Mouse (Mus musculus) liver, embryonic 12.5 days (tissue): ENCODE data around the gene Plekhn1. TPM values are rescaled to one million over a fixed set of nuclear protein-coding genes. Genes with fewer than 3 reads are reported as not detected.
A peak's percentile ranks its signal among the peaks of the same experiment; 100 is the strongest.

Experiments
- ATAC-seq: fragments of 200-750 bp; cut with Nextera tagmentation; 2 replicates; pipeline ENCODE4 v1.8.0; 2017; ENCODE audit warnings: moderate number of reproducible peaks, mild to moderate bottlenecking, moderate library complexity
- H3K27ac ChIP-seq: fragments of 300-500 bp; sonication (generic); 2 replicates; pipeline ENCODE4 v1.5.1; 2016; ENCODE audit warnings: mild to moderate bottlenecking
- H3K27me3 ChIP-seq: fragments of 300-500 bp; sonication (generic); replicated peaks from 2 replicates; pipeline ENCODE4 v1.6.1; 2016; ENCODE audit warnings: mild to moderate bottlenecking, moderate library complexity
- H3K36me3 ChIP-seq: fragments of 300-500 bp; sonication (generic); 2 replicates; pipeline ENCODE4 v1.6.1; 2016; ENCODE audit warnings: mild to moderate bottlenecking, moderate library complexity
- H3K4me1 ChIP-seq: fragments of 300-500 bp; sonication (generic); 2 replicates; pipeline ENCODE4 v1.6.1; 2016
- H3K4me2 ChIP-seq: fragments of 300-500 bp; sonication (generic); 2 replicates; pipeline ENCODE4 v1.6.1; 2016; ENCODE audit warnings: mild to moderate bottlenecking, moderate library complexity
- H3K4me3 ChIP-seq: fragments of 300-500 bp; sonication (generic); 2 replicates; pipeline ENCODE4 v1.5.1; 2016; ENCODE audit warnings: mild to moderate bottlenecking, moderate library complexity
- H3K9ac ChIP-seq: fragments of 300-500 bp; sonication (generic); 2 replicates; pipeline ENCODE4 v1.6.1; 2016; ENCODE audit warnings: mild to moderate bottlenecking, moderate library complexity
- H3K9me3 ChIP-seq: fragments of 300-500 bp; sonication (generic); replicated peaks from 2 replicates; pipeline ENCODE4 v1.6.1; 2016; ENCODE audit warnings: mild to moderate bottlenecking, moderate library complexity
- WGBS: fragments of 180-500 bp; shearing (Covaris S2); methylation state at CpG from one replicate; pipeline ENCODE4 v1.1.7; 2016; ENCODE audit not compliant: insufficient replicate concordance; 5-methylcytosine and 5-hydroxymethylcytosine counted together
- polyA plus RNA-seq: library from polyadenylated mRNA; unstranded; fragments of >200 nt; fragmentation: Nextera tagmentation; extraction: Ambion mirVana; gene quantifications from 2 replicates; pipeline ENCODE4 v1.2.1, GENCODE M21; 2016

Plekhn1 gene
- polyA plus RNA-seq, 1 experiment from 2014 or later, result 7.2 TPM

DNA sequence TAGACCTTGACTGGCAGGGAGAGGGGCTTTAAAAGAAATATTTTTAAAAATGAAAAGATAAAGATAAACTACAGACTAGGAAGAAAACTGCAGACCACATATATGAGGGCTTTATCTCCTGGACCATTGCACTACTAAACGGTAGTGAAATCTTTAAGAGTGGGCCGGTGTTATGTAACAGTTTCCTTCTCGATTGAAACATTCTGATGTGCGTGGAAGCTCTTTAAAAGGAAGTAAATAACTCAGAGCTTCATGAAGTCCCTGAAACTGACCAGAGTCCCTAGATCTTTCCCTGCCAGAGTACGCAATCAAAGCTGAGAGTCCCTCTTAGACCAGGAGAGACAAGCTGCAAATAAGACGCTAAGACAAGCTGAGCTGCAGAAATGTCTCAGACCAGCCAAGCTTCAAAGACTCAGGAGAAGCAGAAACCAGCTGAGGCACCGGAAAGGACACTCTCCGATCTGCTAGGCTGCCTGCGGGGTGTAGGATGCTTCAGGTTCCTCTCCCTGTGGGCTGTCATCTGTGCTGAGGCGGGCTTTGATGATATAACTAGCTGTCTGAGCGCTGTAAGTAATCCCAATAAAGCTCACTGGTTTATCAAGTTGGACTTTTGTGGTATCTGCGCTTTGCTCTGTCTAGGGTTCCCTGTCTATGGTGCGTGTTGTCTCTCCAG lies 24.6 kb downstream of the Plekhn1 start:
- ATAC-seq, result no peak
- Histone ChIP-seq H3K9ac (no peak overlapping the region), H3K27me3 (peaks cover 27% of the 10 kb centered on the region), H3K4me2 (no peak overlapping the region), H3K9me3 (no peaks in the 10 kb centered on the region), H3K27ac (no peak overlapping the region), H3K4me1 (no peaks in the 10 kb centered on the region), H3K4me3 (no peak overlapping the region), H3K36me3 (no peaks in the 10 kb centered on the region)
- WGBS, result 54% methylated on average over 13 of the region's 13 CpGs

DNA sequence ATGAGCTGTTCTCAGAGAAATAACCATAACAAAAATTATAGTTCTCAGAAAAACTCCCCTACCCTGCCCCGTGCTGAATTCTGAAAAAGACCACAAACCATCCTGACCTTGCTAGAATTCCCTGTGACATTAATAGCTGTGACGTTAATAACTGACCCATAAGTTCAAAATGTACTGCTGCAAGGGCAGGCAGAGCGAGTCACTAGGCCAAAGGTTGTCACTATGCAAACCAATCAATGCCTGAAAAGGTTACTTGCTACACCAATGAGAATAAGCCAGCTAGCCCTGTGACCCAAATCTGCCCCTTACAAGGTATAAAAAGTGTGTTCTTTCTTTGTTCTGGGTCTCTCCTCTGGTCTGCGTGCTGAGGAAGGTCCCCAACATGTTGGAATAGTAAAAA lies 25.8 kb downstream of the Plekhn1 start:
- Histone ChIP-seq H3K36me3 (no peaks in the 10 kb centered on the region), H3K4me1 (peaks cover 8% of the 10 kb centered on the region), H3K27me3 (peaks cover 35% of the 10 kb centered on the region), H3K4me2 (no peak overlapping the region), H3K9me3 (no peaks in the 10 kb centered on the region), H3K4me3 (no peak overlapping the region), H3K27ac (no peak overlapping the region), H3K9ac (no peak overlapping the region)
- no peak for ATAC-seq
- WGBS, result 80% methylated on average over 4 of the region's 4 CpGs

DNA sequence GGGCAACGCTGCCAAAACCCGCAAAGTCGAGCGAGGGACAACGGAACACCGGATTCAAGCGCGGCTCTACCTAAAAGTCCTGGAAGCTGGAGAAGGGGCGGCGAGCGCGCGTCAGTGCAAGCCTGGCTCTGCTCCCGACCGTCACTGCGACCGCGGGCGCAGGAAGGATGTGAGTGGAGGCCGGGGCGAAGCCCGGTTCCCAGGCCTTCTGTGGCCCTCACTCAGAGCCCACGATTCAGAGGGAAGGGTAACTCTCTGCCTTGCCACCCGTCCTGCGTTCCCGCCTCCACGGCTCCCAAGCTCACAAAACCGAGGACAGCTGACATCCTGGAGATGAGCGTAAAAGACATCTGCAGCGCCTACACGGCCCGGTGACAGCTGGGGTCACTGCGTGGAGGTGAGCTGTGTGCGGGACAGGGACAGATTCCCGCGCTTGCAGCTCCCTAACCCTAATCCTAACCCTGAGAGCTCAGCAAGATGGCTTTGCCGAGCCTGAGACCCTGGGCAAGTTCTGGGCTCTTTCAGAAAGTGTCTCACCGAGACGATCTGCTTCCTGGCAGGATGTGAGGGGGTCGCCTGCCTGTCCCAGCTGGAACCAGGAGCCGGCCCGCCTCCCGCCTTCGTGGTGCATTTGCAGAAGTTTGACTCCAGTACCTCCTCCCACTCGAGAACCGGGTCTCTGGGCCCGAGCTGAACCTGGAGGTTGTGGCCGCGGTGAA lies 31.1 kb downstream of the Plekhn1 start:
- Histone ChIP-seq H3K27ac (peak overlapping the region; percentile 83), H3K36me3 (no peaks in the 10 kb centered on the region), H3K9ac (peak overlapping the region; percentile 71), H3K4me3 (peak overlapping the region; percentile 59), H3K4me2 (peak overlapping the region; percentile 89), H3K9me3 (no peaks in the 10 kb centered on the region), H3K4me1 (peaks cover 44% of the 10 kb centered on the region), H3K27me3 (peaks cover 56% of the 10 kb centered on the region)
- under 1% methylated on average over 49 of the region's 49 CpGs for WGBS
- ATAC-seq, result peak; percentile 13; the same call in 1 of the 2 replicates

DNA sequence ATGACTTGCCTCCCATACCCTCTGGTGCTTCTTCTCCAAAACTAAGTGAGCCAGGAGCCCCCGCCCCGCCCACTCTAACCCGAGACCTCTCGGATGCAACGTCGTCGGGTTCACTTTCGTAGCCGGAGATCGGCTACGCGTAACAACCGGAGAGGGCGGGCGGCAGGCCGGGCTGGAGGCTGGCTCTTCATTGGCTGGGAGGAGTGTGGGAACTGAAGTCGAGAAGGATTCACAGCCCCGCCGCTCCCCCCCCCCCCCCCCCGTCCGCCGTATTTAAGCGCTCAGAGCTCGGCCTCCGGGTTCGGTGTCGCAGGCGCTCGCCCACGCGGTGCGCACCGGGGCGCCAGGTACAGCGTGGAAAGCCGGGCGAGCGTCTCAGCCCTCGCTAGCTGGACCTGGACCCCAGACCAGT lies 31.6 kb downstream of the Plekhn1 start, which contains the start of gene AW011738:
TSS of gene AW011738 (plus strand) at position 304 of the 412 bp plus-strand sequence.
- peak; percentile 79 for ATAC-seq
- Histone ChIP-seq H3K4me3 (peak within 1 kb of the TSS; percentile 59), H3K9ac (peak within 1 kb of the TSS; percentile 71), H3K4me1 (peaks cover 49% of the 10 kb centered on the region), H3K4me2 (peak within 1 kb of the TSS; percentile 89), H3K27ac (peak within 1 kb of the TSS; percentile 83), H3K27me3 (peaks cover 58% of the 10 kb centered on the region), H3K36me3 (no peaks in the 10 kb centered on the region), H3K9me3 (no peaks in the 10 kb centered on the region)
- WGBS, result 2% methylated on average over 31 of the region's 39 CpGs

DNA sequence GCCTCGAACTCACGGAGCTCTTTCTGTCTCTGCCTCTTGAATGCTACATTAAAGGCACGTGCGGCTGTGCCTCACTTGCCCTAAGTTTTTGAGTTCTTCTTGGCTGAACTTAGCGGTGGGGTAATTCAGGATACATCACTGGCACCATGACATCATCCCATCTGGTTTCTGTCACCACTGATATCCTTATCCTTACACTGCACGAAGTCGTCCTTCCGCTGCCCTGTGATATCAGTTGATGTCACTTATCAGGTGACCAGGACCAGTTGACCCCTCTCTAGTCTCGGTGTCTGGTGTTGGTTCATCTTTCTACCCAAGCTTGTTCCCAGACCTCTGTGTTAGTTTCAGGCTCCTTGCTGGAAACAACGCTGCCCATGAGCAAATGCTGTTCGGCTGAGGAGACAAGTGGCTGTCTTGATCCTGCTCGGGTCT lies 32.2 kb downstream of the Plekhn1 start:
- Histone ChIP-seq H3K27me3 (peaks cover 56% of the 10 kb centered on the region), H3K9me3 (no peaks in the 10 kb centered on the region), H3K4me2 (peak overlapping the region; percentile 89), H3K4me3 (peak overlapping the region; percentile 59), H3K36me3 (no peaks in the 10 kb centered on the region), H3K9ac (peak overlapping the region; percentile 71), H3K4me1 (peaks cover 51% of the 10 kb centered on the region), H3K27ac (peak overlapping the region; percentile 83)
- WGBS, result 14% methylated on average over 12 of the region's 12 CpGs
- peak; percentile 80 for ATAC-seq

DNA sequence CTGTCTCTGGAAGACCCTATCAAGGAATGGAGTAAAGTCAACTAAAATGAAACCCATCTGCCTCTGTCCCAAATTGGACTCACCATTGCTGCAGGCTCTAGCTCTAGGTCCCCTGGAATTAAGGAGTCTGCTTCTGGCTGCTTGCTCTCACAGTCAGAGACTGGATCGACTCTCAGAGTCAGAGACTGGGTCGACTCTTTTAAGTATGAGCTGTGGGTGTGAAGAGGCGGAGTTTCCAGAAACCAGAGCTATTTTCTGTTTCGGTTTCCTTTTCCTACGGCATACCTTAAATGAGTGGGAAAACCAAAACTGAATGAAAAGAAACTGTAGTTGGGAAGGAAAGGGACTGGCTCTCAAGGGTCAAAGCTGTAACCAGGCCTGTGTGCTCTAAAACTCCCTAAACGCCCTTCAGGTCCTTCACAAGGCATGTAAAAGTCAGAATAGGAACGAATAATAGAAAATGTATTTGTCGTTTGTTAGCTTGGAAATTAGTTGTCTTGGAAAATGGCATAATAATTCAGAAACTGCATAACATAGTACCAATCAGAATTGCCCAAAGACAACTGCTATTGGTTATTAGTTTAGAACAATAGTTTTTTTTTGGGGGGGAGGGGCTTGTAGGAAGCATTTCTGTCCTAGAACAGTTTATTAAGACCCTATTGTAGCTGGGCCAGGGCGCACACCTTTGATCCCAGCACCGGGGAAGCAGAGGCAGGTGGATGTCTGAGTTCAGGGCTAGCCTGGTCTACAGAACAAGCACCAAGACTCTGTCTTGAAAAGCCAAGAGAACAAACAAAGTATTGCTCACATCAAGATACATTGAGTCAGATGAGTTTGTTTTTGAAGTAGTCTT lies 33.8 kb downstream of the Plekhn1 start, which contains the start of gene Isg15:
TSS of gene Isg15 (minus strand) at position 196 of the 853 bp plus-strand sequence.
- WGBS, result 44% methylated on average over 10 of the region's 10 CpGs
- H3K4me1 ChIP-seq, result peaks cover 65% of the 10 kb centered on the region
- H3K36me3 ChIP-seq, result no peaks in the 10 kb centered on the region
- ATAC-seq, result no peak
- peak within 1 kb of the TSS; percentile 45; the same call in 1 of the 2 replicates for H3K9ac ChIP-seq
- no peak within 1 kb of the TSS for H3K27ac ChIP-seq
- peaks cover 58% of the 10 kb centered on the region for H3K27me3 ChIP-seq
- H3K4me2 ChIP-seq, result peak within 1 kb of the TSS; percentile 37
- H3K4me3 ChIP-seq, result peak within 1 kb of the TSS; percentile 6; the same call in 1 of the 2 replicates
- H3K9me3 ChIP-seq, result no peaks in the 10 kb centered on the region

DNA sequence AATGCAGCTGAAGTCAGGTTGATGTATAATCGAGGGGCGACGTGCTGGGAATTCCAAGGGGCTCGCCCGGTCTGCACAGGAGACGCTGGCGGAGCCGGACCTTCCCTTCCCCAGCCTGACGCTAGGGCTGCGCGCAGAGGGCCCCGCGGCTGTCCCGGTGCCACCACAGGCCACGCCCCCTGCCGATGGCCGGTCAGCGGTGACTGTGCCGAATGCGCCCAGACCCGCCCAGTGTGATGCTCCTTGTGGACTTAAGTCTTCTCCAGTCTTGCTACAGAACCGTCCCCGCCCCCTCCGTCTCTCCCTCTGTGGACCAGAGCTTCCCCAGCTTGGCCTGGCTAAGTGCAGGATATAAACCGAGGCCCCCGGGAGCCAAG lies 36.8 kb downstream of the Plekhn1 start:
- Histone ChIP-seq H3K4me3 (peak overlapping the region; percentile 84), H3K9me3 (no peaks in the 10 kb centered on the region), H3K9ac (peak overlapping the region; percentile 86), H3K4me1 (peaks cover 69% of the 10 kb centered on the region), H3K27me3 (peaks cover 52% of the 10 kb centered on the region), H3K4me2 (peak overlapping the region; percentile 96), H3K27ac (peak overlapping the region; percentile 97), H3K36me3 (0 out of 2 replicates have a peak, but pooled peaks cover under 1% of the 10 kb centered on the region)
- peak; percentile 88 for ATAC-seq
- WGBS, result under 1% methylated on average over 26 of the region's 26 CpGs

DNA sequence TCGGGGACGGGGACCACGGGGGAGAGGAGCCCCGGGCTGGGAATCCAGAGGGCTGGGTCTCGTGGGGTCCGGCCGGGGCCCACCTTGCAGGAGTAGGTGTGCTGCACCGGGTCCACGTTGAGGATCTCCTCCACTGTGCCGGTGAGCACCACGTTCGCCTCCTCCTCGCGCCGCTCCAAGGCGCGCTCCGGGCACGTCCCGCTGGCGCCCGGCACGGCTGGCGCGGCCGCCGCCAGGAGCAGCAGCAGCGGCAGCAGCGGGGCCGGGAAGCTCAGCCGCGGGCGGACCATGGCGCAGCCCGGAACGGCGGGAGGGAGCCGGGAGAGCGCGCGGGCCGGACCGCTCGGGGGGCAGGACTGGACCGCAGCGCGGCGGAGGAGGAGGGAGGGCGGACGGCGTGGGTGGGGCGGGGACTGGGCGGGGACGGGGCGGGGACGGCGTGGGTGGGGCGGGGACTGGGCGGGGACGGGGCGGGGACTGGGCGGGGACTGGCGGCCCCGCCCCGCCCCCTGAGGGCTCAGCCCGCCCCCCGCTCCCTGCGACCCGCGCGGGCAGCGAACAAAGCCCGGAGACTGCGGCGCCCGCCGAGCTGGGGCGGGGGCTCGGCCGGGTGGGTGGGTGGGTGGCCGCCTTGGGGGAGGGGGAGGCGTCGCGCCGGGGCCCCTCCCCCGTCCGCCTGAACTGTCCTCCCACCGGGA lies 37.4 kb downstream of the Plekhn1 start, which contains the start of gene Agrn:
TSS of gene Agrn (minus strand) at position 358 of the 698 bp plus-strand sequence.
- WGBS, result under 1% methylated on average over 31 of the region's 88 CpGs
- Histone ChIP-seq H3K9ac (peak within 1 kb of the TSS; percentile 87), H3K4me2 (peak within 1 kb of the TSS; percentile 96), H3K36me3 (0 out of 2 replicates have a peak, but pooled peaks cover 3% of the 10 kb centered on the region), H3K9me3 (no peaks in the 10 kb centered on the region), H3K27me3 (peaks cover 48% of the 10 kb centered on the region), H3K27ac (peak within 1 kb of the TSS; percentile 97), H3K4me1 (peaks cover 69% of the 10 kb centered on the region), H3K4me3 (peak within 1 kb of the TSS; percentile 84)
- ATAC-seq, result peak; percentile 80

DNA sequence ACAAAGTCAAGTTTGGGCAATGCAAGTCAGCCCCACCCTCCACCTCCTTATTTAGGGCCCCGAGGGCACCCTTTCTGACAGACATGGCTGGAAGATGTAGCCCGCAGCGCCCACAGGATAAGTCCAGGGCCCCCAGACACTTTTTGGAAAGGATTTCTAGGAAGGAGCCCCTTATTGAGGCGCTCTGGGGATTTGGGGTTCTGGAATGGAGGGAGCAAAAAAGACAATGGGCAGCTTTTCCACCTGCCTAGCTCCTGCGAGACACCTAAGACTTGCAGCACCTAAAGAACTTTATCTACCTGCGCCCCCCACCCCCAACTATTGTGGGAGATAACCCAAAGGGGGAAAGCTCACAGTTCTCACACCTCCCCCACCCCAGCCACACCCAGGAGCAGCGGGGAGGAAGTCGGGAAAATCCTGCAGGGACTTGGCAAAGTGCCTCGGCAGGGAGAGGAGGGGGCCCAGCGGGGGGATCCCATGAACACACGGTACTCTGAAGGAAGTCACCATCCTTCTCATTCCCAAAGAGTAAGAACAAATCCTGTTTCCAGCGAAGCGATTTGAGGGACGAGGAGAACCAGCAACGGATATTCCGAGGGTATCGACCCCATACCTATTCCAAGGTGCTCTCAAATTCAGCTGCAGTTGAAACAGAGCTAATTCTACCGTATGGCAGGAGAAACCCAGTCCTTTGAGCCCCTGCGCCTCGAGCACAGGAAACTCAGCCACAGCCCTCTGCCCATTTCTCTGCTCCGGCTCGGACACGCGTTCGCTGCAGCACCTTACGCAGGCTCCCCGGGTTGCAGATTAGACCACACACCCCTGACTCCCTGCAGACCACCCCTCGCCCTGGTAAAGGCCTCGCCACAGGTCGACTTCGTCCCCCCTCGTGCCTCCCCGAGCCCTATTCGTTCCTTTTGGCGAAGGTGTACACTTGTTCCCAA lies 38.5 kb downstream of the Plekhn1 start:
- whole genome bisulfite sequencing, result 8% methylated on average over 35 of the region's 35 CpGs
- Histone ChIP-seq H3K9me3 (no peaks in the 10 kb centered on the region), H3K4me2 (peak overlapping the region; percentile 96), H3K36me3 (0 out of 2 replicates have a peak, but pooled peaks cover 7% of the 10 kb centered on the region), H3K4me3 (peak overlapping the region; percentile 84), H3K27ac (peak overlapping the region; percentile 97; the same call in 1 of the 2 replicates), H3K9ac (peak overlapping the region; percentile 87), H3K4me1 (peaks cover 71% of the 10 kb centered on the region), H3K27me3 (peaks cover 45% of the 10 kb centered on the region)
- no peak for ATAC-seq

DNA sequence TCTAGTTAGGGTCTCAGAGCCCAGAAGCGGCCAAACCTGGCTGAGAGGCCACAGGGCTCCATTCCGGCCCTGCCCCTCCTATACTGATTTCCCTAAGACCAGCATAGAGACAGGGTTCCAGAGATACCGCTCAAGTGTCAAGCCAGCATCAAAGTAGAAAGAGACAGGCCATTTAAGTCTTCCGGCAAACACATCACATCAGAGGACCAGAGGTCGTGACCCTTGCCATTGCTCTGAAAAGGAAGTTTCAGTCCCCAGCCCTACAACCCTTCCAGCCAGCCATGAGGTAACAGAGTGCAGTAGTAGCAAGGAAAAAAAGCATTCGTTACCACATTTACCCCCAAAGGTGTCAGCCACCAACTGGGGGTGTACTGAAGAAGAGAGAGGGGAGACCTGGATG lies 40.3 kb downstream of the Plekhn1 start:
- Histone ChIP-seq H3K9me3 (no peaks in the 10 kb centered on the region), H3K36me3 (peaks cover 17% of the 10 kb centered on the region; the same call in 1 of the 2 replicates), H3K4me2 (peak overlapping the region; percentile 0; the same call in 1 of the 2 replicates), H3K9ac (no peak overlapping the region), H3K27me3 (peaks cover 48% of the 10 kb centered on the region), H3K27ac (no peak overlapping the region), H3K4me1 (peaks cover 70% of the 10 kb centered on the region), H3K4me3 (no peak overlapping the region)
- 59% methylated on average over 6 of the region's 6 CpGs for WGBS
- ATAC-seq, result no peak
